In the genomic region with DNA sequence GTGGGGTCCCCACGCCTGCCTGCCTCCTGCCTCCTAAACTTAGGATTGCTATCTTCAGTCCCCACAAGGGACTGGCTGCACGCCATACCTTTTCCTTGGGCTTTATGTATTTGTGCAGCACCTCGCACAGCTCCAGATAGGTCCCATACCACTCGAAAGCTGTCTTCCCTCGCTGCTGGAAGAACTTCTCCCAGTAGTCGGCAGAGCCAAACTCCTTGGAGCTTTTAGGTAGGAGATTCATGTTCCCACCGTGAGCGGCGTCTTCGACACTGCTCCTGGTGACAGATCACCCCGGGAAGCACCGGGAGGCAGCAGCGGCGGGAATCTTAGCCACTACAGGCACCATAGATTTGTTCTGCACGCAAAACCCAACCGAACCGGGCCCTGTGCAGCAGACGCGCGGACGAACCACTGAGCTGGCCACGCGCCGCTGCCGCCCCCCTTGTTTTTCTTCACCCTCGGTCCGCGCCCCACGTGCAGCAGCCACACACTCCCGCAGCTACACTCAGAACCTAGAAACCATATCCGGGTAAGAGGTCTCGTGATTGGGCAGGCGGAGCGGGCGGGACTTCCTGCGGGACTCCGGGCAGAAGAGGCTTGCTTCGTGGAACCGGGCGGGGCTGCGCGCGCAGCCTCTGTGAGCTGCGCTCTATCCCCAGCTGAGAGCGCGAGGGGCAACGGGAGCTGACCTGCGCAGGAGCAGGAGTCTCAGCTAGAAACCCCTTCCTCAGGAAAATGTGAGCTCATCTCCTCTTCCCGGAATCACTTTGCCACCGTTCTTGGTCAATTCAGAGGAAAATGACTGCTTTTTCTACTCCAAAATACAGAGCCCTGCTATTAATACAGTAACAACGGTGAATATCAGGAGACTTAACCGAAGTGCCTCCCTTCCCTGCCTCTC, we compare ENCODE assay signal across 8 mouse cellular contexts. TPM values are rescaled to one million over a fixed set of nuclear protein-coding genes. Genes with fewer than 3 reads are reported as not detected.
DNase-seq lines count a peak whose midpoint lies in the region; ATAC-seq and TF ChIP-seq lines count a peak whose summit lies in the region.

A gene (minus strand): TSS at position 536 of the 901 bp plus-strand sequence.

- DNase-seq in 3T3-L1 (ENCODE audit: low read depth, low spot score): peak; percentile 95
- DNase-seq in adrenal gland, postnatal 4 days (ENCODE audit: low spot score in 2 of 2): peak; percentile 67 to 73
- peak; percentile 98 for DNase-seq in embryonic facial prominence, embryonic 14.5 days (ENCODE audit: low spot score)
- DNase-seq in heart, adult 8-10 months (ENCODE audit: low spot score): peak; percentile 89
- peak; percentile 91 for DNase-seq in kidney, adult 9 months
- peak; percentile 93 for DNase-seq in limb, embryonic 14.5 days (ENCODE audit: low spot score)
- DNase-seq in midbrain, postnatal 0 days (ENCODE audit: low spot score): peak; percentile 98
- DNase-seq in spleen, postnatal 36 days (ENCODE audit: low spot score in 2 of 2): peak; percentile 89 to 90

- under 1% methylated on average over 42 of the region's 52 CpGs for WGBS in embryonic facial prominence, embryonic 14.5 days
- WGBS in limb, embryonic 14.5 days: under 1% methylated on average over 52 of the region's 52 CpGs
- under 1% methylated on average over 51 of the region's 52 CpGs for WGBS in midbrain, postnatal 0 days

- TF ChIP-seq POLR2A in limb, embryonic 14.5 days (IDR thresholded peaks at IDR 0.05; ENCODE audit: borderline replicate concordance, extremely low read depth, insufficient read depth, insufficient read length): peak; percentile 70; the same call in 1 of the 2 replicates

- H3K4me3 ChIP-seq in embryonic facial prominence, embryonic 14.5 days (ENCODE audit: low read depth, low read length): peak within 1 kb of the TSS; percentile 59
- H3K4me3 ChIP-seq in limb, embryonic 14.5 days (replicated peaks; ENCODE audit: low read length): peak within 1 kb of the TSS; percentile 76
- peak within 1 kb of the TSS; percentile 59 for H3K4me3 ChIP-seq in midbrain, postnatal 0 days (ENCODE audit: low read depth, low read length)

- H3K9ac ChIP-seq in embryonic facial prominence, embryonic 14.5 days (ENCODE audit: low read depth, low read length): peak within 1 kb of the TSS; percentile 79
- H3K9ac ChIP-seq in limb, embryonic 14.5 days (ENCODE audit: low read depth, low read length, severe bottlenecking): peak within 1 kb of the TSS; percentile 65
- peak within 1 kb of the TSS; percentile 53 for H3K9ac ChIP-seq in midbrain, postnatal 0 days (replicated peaks; ENCODE audit: low read length, poor library complexity, severe bottlenecking)

- H3K36me3 ChIP-seq in embryonic facial prominence, embryonic 14.5 days (ENCODE audit: control insufficient read depth, insufficient read depth, low read length): peaks cover 32% of the 10 kb centered on the region
- peaks cover 30% of the 10 kb centered on the region for H3K36me3 ChIP-seq in limb, embryonic 14.5 days (ENCODE audit: control insufficient read depth, insufficient read depth, low read length)
- H3K36me3 ChIP-seq in midbrain, postnatal 0 days (ENCODE audit: insufficient read depth, low read length): peaks cover 23% of the 10 kb centered on the region

- peak within 1 kb of the TSS; percentile 65 for H3K27ac ChIP-seq in embryonic facial prominence, embryonic 14.5 days (replicated peaks; ENCODE audit: low read depth, low read length)
- peak within 1 kb of the TSS; percentile 58 for H3K27ac ChIP-seq in limb, embryonic 14.5 days (replicated peaks; ENCODE audit: low read depth, low read length)
- peak within 1 kb of the TSS; percentile 38; the same call in 1 of the 2 replicates for H3K27ac ChIP-seq in midbrain, postnatal 0 days (ENCODE audit: low read depth, low read length)

- peak within 1 kb of the TSS; percentile 69 for H3K4me2 ChIP-seq in embryonic facial prominence, embryonic 14.5 days (ENCODE audit: low read depth, low read length)
- H3K4me2 ChIP-seq in limb, embryonic 14.5 days (replicated peaks; ENCODE audit: low read depth, low read length, severe bottlenecking): peak within 1 kb of the TSS; percentile 82
- H3K4me2 ChIP-seq in midbrain, postnatal 0 days (ENCODE audit: low read depth, low read length, poor library complexity, severe bottlenecking): peak within 1 kb of the TSS; percentile 72

- H3K4me1 ChIP-seq in embryonic facial prominence, embryonic 14.5 days (ENCODE audit: control insufficient read depth, insufficient read depth, low read length): peaks cover 9% of the 10 kb centered on the region
- H3K4me1 ChIP-seq in limb, embryonic 14.5 days (ENCODE audit: control insufficient read depth, insufficient read depth, low read length): peaks cover 11% of the 10 kb centered on the region; the same call in 1 of the 2 replicates
- H3K4me1 ChIP-seq in midbrain, postnatal 0 days (ENCODE audit: insufficient read depth, low read length): 0 out of 2 replicates have a peak, but pooled peaks cover 3% of the 10 kb centered on the region

- peak; percentile 100 for ATAC-seq in embryonic facial prominence, embryonic 14.5 days (ENCODE audit: low read depth)
- peak; percentile 98 for ATAC-seq in limb, embryonic 14.5 days (ENCODE audit: low FRiP score, low read depth)
- ATAC-seq in midbrain, postnatal 0 days (ENCODE audit: low FRiP score): peak; percentile 99

- H3K27me3 ChIP-seq in embryonic facial prominence, embryonic 14.5 days (replicated peaks; ENCODE audit: control insufficient read depth, insufficient read depth, low read length): no peaks in the 10 kb centered on the region
- H3K27me3 ChIP-seq in limb, embryonic 14.5 days (ENCODE audit: control insufficient read depth, insufficient read depth, low read length): no peaks in the 10 kb centered on the region
- H3K27me3 ChIP-seq in midbrain, postnatal 0 days (ENCODE audit: insufficient read depth, low read length): no peaks in the 10 kb centered on the region

- no peaks in the 10 kb centered on the region for H3K9me3 ChIP-seq in embryonic facial prominence, embryonic 14.5 days (ENCODE audit: control insufficient read depth, low read length)
- no peaks in the 10 kb centered on the region for H3K9me3 ChIP-seq in limb, embryonic 14.5 days (ENCODE audit: control insufficient read depth, low read length)
- H3K9me3 ChIP-seq in midbrain, postnatal 0 days (ENCODE audit: low read length): no peaks in the 10 kb centered on the region

- TF ChIP-seq CTCF in midbrain, postnatal 0 days (IDR thresholded peaks at IDR 0.05): no peak

RNA-seq across cellular contexts. Expression of the gene that starts here (rescaled TPM):
- total RNA-seq in adrenal gland, postnatal 4 days (2021): 10 to 100 TPM; 18.5 to 20.3 TPM
- polyA plus RNA-seq in embryonic facial prominence, embryonic 14.5 days (2014; fragmentation: Nextera tagmentation; extraction: Ambion mirVana): 12.7 and 19.0 TPM in 2 replicates
- total RNA-seq in heart, adult 8-10 months (2022): 1 to 10 TPM; 4.5 to 6.7 (median 5.6) TPM
- 16.3 and 17.9 TPM in 2 replicates for polyA plus RNA-seq in limb, embryonic 14.5 days (2012; rRNA removed)
- polyA plus RNA-seq in limb, embryonic 14.5 days (2014; fragmentation: Nextera tagmentation; extraction: Ambion mirVana): 17.0 and 18.3 TPM in 2 replicates
- total RNA-seq in midbrain, postnatal 0 days (2014; rRNA removed): 10.9 and 11.8 TPM in 2 replicates
- polyA plus RNA-seq in midbrain, postnatal 0 days (2015; fragmentation: Nextera tagmentation; extraction: Ambion mirVana): 12.1 and 12.2 TPM in 2 replicates

Comparison
In these comparisons a context has a peak if more than half of its experiments do, and no peak if none do; other contexts are left out.
1. Peak in every context shown above with its lines: DNase-seq, ATAC-seq, H3K4me3 ChIP-seq and H3K27ac ChIP-seq.